Mouse (Mus musculus) liver, embryonic 16.5 days (tissue): ENCODE results near the gene P2rx1. TPM values are rescaled to one million over a fixed set of nuclear protein-coding genes. Genes with fewer than 3 reads are reported as not detected.

Source experiments
- ATAC-seq: fragments of 200-750 bp; cut with Nextera tagmentation; 2 replicates; pipeline ENCODE4 v1.8.0; 2017; ENCODE audit warnings: low read depth, mild to moderate bottlenecking, moderate number of reproducible peaks, moderate library complexity
- H3K27ac ChIP-seq: fragments of 300-500 bp; sonication (generic); 2 replicates; pipeline ENCODE4 v1.5.1; 2014; ENCODE audit warnings: mild to moderate bottlenecking, low read length
- H3K27me3 ChIP-seq: fragments of 300-500 bp; sonication (generic); 2 replicates; pipeline ENCODE4 v1.6.1; 2014; ENCODE audit warnings: low read depth, low read length, mixed read lengths; ENCODE audit not compliant: control insufficient read depth, insufficient read depth
- H3K36me3 ChIP-seq: fragments of 300-500 bp; sonication (generic); 2 replicates; pipeline ENCODE4 v1.6.1; 2014; ENCODE audit warnings: mild to moderate bottlenecking; ENCODE audit not compliant: control insufficient read depth, insufficient read depth
- H3K4me1 ChIP-seq: fragments of 300-500 bp; sonication (generic); 2 replicates; pipeline ENCODE4 v1.6.1; 2014; ENCODE audit warnings: low read depth, low read length, mixed read lengths; ENCODE audit not compliant: control insufficient read depth
- H3K4me2 ChIP-seq: fragments of 300-500 bp; sonication (generic); 2 replicates; pipeline ENCODE4 v1.6.1; 2014; ENCODE audit warnings: low read depth, low read length, mixed read lengths
- H3K4me3 ChIP-seq: fragments of 300-500 bp; sonication (generic); 2 replicates; pipeline ENCODE4 v1.5.1; 2014; ENCODE audit warnings: low read depth, mild to moderate bottlenecking, low read length
- H3K9ac ChIP-seq: fragments of 300-500 bp; sonication (generic); 2 replicates; pipeline ENCODE4 v1.6.1; 2014; ENCODE audit warnings: low read depth, low read length
- H3K9me3 ChIP-seq: fragments of 300-500 bp; sonication (generic); replicated peaks from 2 replicates; pipeline ENCODE4 v1.6.1; 2016; ENCODE audit warnings: low read length; ENCODE audit not compliant: control insufficient read depth
- WGBS: fragments of 180-500 bp; shearing (Covaris S2); extraction: QIAGEN DNeasy Blood & Tissue Kit; methylation state at CpG from one replicate; pipeline ENCODE4 v1.1.7; 2014; ENCODE audit not compliant: insufficient replicate concordance; 5-methylcytosine and 5-hydroxymethylcytosine counted together
- polyA plus RNA-seq: library from polyadenylated mRNA; unstranded; fragments of >200 nt; fragmentation: Nextera tagmentation; extraction: Ambion mirVana; gene quantifications from 2 replicates; pipeline ENCODE4 v1.2.1, GENCODE M21; 2015

Gene P2rx1
- polyA plus RNA-seq, 1 experiment from 2014 or later = 6.6 TPM

- no peak overlapping the region for H3K27ac ChIP-seq
- no peaks in the 10 kb centered on the region for H3K9me3 ChIP-seq
- H3K4me2 ChIP-seq = no peak overlapping the region
- ATAC-seq = no peak
- no peak overlapping the region for H3K9ac ChIP-seq
- 53% methylated on average over 2 of the region's 2 CpGs for WGBS
- H3K4me3 ChIP-seq = no peak overlapping the region
- peaks cover 3% of the 10 kb centered on the region for H3K4me1 ChIP-seq
- H3K27me3 ChIP-seq = no peaks in the 10 kb centered on the region
- no peaks in the 10 kb centered on the region for H3K36me3 ChIP-seq
Measured at GRCm38 (mm10) chr11:72996781-72997180, 2.1 kb upstream of the P2rx1 start.

GRCm38 (mm10) chr11:72997529-72998326 lies 1.2 kb upstream of the P2rx1 start:
- ATAC-seq = no peak
- Histone ChIP-seq H3K4me3 (no peak overlapping the region), H3K9ac (no peak overlapping the region), H3K36me3 (no peaks in the 10 kb centered on the region), H3K27me3 (no peaks in the 10 kb centered on the region), H3K4me1 (peaks cover 3% of the 10 kb centered on the region), H3K4me2 (no peak overlapping the region), H3K9me3 (no peaks in the 10 kb centered on the region), H3K27ac (no peak overlapping the region)
- 35% methylated on average over 13 of the region's 13 CpGs for WGBS

DNA sequence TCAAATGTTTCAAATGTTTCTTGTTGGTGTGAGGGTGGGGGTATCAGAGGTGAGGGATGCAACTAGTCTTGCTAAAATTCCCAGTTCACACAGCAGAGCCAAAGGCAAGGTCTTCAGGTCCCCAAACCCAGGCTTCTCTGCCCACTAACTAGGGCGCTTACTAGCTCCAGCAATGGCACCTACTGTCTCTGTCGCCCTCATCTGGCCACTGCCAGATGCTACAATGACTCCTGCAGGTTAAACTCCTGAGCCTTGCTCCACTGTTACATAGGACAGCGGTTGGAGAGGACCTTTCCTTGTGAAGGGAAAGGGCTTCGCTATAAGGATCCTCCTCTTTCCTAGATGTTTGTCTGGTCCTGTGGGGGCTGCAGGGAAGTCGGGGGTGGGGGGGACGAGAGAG lies 2.1 kb downstream of the P2rx1 start:
- no peak overlapping the region for H3K9ac ChIP-seq
- WGBS = 3% methylated on average over 6 of the region's 6 CpGs
- H3K9me3 ChIP-seq = no peaks in the 10 kb centered on the region
- H3K4me2 ChIP-seq = no peak overlapping the region
- no peak for ATAC-seq
- peaks cover 3% of the 10 kb centered on the region for H3K4me1 ChIP-seq
- no peak overlapping the region for H3K4me3 ChIP-seq
- H3K27ac ChIP-seq = no peak overlapping the region
- no peaks in the 10 kb centered on the region for H3K27me3 ChIP-seq
- H3K36me3 ChIP-seq = no peaks in the 10 kb centered on the region

DNA sequence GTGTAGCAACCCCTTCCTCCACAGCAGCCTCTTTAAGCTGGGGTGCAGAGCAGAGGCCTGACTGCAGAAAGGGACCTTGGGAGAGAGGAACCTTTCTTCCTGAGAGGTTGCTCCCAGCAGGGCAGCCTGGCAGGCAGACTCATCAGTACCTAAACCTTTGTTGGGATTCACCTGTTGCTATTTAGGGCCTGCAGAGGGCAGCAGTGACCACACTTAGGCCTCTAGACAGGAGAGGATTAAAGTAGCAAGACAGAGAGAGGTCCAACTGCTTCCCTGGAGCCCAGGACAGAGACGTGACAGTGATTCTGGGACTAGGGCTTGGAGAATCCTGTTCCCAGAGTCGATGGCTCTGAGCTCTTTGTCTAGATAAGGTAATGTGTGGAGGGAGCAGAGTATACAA lies 7.5 kb downstream of the P2rx1 start:
- no peaks in the 10 kb centered on the region for H3K36me3 ChIP-seq
- H3K9ac ChIP-seq = no peak overlapping the region
- no peak overlapping the region for H3K4me3 ChIP-seq
- no peaks in the 10 kb centered on the region for H3K27me3 ChIP-seq
- no peak overlapping the region for H3K27ac ChIP-seq
- peak; percentile 39; the same call in 1 of the 2 replicates for ATAC-seq
- H3K4me1 ChIP-seq = no peaks in the 10 kb centered on the region
- WGBS = 8% methylated on average over 2 of the region's 2 CpGs
- no peak overlapping the region for H3K4me2 ChIP-seq
- H3K9me3 ChIP-seq = no peaks in the 10 kb centered on the region

DNA sequence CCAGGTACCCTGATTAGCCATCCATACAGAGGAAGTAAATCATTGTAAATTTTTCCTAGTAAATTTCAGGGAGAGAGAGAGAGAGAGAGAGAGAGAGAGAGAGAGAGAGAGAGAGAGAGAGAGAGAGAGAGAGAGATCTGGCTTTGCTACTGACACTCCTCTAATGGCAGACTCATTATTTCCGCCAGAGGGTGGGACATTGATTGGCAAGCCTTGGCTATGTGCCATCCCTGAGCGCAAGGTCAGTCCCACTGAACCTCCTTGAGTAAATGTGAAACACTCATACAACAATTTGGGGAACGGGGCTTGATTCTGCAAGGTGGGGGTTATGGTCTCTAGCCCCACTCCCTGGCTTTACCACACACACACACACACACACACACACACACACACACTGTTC lies 8.2 kb downstream of the P2rx1 start:
- no peak overlapping the region for H3K9ac ChIP-seq
- 52% methylated on average over 3 of the region's 3 CpGs for WGBS
- no peaks in the 10 kb centered on the region for H3K36me3 ChIP-seq
- H3K27me3 ChIP-seq = no peaks in the 10 kb centered on the region
- H3K4me1 ChIP-seq = no peaks in the 10 kb centered on the region
- no peak overlapping the region for H3K4me3 ChIP-seq
- ATAC-seq = no peak
- no peak overlapping the region for H3K4me2 ChIP-seq
- H3K27ac ChIP-seq = no peak overlapping the region
- H3K9me3 ChIP-seq = no peaks in the 10 kb centered on the region

DNA sequence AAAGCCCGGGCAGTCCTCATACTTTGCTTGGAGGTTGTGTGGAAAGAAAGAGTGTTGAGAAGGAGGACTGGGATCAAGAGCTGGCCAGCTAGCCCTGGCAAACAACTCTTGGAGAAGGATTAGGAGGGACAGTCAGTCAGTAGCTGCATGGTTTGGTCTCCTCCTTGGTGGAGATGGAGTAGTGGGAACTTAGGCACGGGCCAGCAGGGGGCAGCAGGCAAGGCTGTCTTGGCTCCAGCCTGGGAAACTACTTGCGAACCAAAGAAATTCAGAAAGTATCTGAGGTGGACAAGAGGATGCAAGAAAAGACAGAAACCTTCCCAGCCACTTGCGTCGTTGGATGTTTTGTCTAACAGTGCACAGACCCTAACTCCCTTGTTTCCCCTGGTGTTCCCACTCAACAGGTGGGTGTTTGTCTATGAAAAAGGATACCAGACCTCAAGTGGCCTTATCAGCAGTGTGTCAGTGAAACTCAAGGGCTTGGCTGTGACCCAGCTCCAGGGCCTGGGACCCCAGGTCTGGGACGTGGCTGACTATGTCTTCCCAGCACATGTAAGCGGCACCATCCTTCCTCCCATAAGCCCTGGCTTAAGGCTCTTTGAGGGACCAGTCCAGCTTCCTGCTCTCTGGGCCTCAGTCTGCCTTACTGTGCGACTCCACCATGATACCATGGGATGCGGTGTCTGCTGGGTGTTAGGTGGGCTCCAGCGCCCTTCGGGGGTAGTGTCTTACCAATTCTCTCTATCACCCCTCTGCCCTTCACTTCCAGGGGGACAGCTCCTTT lies 9.0 kb downstream of the P2rx1 start:
- no peak overlapping the region for H3K4me3 ChIP-seq
- no peaks in the 10 kb centered on the region for H3K4me1 ChIP-seq
- no peaks in the 10 kb centered on the region for H3K27me3 ChIP-seq
- no peaks in the 10 kb centered on the region for H3K9me3 ChIP-seq
- no peak overlapping the region for H3K27ac ChIP-seq
- H3K9ac ChIP-seq = no peak overlapping the region
- H3K36me3 ChIP-seq = no peaks in the 10 kb centered on the region
- WGBS = 53% methylated on average over 11 of the region's 11 CpGs
- H3K4me2 ChIP-seq = no peak overlapping the region
- no peak for ATAC-seq

DNA sequence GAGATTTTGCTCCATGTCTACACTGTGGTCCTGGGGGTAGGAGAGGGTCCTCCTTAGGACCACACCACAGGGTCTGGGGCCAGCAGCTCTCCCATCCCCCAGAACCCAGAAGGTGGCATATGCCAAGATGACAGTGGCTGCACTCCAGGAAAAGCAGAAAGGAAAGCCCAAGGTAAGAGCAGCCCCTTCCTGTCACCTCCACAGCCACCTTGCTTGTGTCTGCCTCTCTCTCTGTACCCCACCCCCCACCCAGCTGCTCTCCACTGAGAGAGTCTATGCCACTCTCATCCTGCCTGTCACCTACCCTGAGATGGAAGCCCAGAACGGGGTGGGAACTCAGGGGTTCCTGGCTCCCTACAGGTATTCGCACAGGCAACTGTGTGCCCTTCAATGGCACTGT lies 9.9 kb downstream of the P2rx1 start:
- Histone ChIP-seq H3K9ac (no peak overlapping the region), H3K36me3 (no peaks in the 10 kb centered on the region), H3K9me3 (no peaks in the 10 kb centered on the region), H3K27me3 (no peaks in the 10 kb centered on the region), H3K27ac (no peak overlapping the region), H3K4me3 (no peak overlapping the region), H3K4me2 (no peak overlapping the region), H3K4me1 (no peaks in the 10 kb centered on the region)
- ATAC-seq = no peak
- WGBS = 63% methylated on average over 2 of the region's 2 CpGs

DNA sequence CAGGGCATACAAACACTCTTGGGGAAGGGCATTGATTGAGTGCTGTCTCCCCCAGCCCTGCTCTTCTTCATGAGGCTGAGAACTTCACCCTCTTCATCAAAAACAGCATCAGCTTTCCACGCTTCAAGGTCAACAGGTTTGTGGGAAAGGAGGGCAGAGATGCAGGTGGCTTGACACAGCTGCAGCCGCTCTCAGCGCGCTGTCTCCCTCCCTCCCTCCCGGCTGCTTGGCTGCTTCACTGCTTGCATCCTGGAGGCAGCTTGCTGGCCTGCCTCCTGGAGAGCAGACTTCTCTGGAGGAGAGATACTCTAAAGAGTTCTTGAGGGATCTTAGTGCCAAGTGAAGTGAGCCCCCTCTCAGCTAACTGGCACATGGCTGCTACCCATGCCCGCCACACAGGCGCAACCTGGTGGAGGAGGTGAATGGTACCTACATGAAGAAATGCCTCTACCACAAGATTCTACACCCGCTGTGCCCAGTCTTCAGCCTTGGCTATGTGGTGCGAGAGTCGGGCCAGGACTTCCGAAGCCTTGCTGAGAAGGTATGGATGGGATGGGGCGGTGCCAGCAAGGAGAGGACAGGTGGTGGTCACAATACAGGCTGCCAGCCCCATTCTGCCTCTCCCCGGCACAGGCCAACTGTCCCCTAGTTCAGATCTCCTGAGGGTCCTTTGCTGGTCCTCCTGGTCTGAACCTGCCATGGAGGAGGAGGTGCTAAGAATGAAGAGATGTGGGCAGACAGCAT lies 10.8 kb downstream of the P2rx1 start:
- Histone ChIP-seq H3K4me1 (no peaks in the 10 kb centered on the region), H3K36me3 (no peaks in the 10 kb centered on the region), H3K9ac (no peak overlapping the region), H3K27ac (no peak overlapping the region), H3K4me2 (no peak overlapping the region), H3K4me3 (no peak overlapping the region), H3K9me3 (no peaks in the 10 kb centered on the region), H3K27me3 (no peaks in the 10 kb centered on the region)
- 70% methylated on average over 13 of the region's 13 CpGs for WGBS
- ATAC-seq = no peak
